Mouse (Mus musculus): ENCODE results near the gene Tnrc6b. TPM values are rescaled to one million over a fixed set of nuclear protein-coding genes. Genes with fewer than 3 reads are reported as not detected.

The Tnrc6b gene
- polyA plus RNA-seq, 1 experiment from 2014 or later = 36.8 TPM

DNA sequence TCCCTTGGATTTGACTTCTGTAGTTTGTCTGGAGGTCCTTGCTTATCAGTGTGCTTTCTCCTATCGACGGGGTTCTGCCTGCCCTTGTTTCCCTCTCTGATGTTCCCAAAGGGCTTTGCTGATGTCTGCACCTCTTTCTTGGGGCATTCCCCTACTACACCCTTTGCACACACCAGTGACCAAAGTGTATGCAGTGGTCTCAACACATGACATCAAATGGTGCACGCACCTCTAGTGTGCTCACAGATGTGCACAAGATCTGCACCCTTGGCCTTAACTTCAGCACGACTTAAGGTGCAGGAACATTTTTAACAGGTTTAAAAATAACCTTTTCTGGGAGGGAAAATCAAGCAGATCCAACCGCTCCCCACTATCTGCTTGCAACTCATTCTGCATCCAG lies 228.3 kb downstream of the Tnrc6b start:
- WGBS = 49% methylated on average over 5 of the region's 5 CpGs
- no peak overlapping the region for H3K4me2 ChIP-seq
- H3K4me1 ChIP-seq (replicated peaks) = peaks cover 16% of the 10 kb centered on the region
- no peak overlapping the region for H3K27ac ChIP-seq (ENCODE audit: poor library complexity, severe bottlenecking)
- peaks cover 21% of the 10 kb centered on the region for H3K36me3 ChIP-seq
- no peaks in the 10 kb centered on the region for H3K9me3 ChIP-seq (replicated peaks)
- no peak for ATAC-seq (ENCODE audit: insufficient number of reproducible peaks, low FRiP score)
- no peaks in the 10 kb centered on the region for H3K27me3 ChIP-seq (replicated peaks)
- no peak overlapping the region for H3K4me3 ChIP-seq
- H3K9ac ChIP-seq = no peak overlapping the region

DNA sequence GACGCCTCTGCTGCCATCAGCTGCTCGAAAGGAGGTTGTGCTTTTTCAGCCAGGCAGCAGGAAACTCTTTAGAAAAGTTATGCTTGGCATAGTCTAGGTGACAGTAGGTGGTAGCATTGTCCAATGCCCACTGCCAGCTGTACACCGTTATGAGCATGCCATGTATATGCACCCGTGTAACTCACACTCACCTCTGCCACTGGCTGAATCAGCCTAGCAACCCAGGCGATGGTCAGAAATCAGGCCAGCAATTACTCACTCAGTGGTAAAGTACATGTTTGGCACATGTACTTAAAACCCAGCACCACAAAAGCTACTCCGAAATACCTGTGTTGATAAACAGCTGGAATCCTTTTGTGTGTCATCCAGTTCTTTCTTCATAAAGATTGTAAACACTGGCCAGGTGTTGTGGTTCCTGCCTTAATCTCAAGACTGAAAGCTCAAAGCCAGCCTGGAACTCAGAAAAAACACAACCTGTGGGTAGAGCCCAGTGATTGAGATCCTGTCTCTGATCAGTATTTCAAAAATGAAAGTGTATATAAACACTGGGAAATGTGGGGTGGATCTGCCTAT lies 230.4 kb downstream of the Tnrc6b start:
- H3K4me2 ChIP-seq = no peak overlapping the region
- no peak overlapping the region for H3K4me3 ChIP-seq
- H3K9ac ChIP-seq = no peak overlapping the region
- H3K4me1 ChIP-seq (replicated peaks) = peaks cover 13% of the 10 kb centered on the region
- WGBS = 87% methylated on average over 6 of the region's 6 CpGs
- no peak overlapping the region for H3K27ac ChIP-seq (ENCODE audit: poor library complexity, severe bottlenecking)
- no peak for ATAC-seq (ENCODE audit: insufficient number of reproducible peaks, low FRiP score)
- H3K36me3 ChIP-seq = peaks cover 18% of the 10 kb centered on the region; the same call in 1 of the 2 replicates
- H3K27me3 ChIP-seq (replicated peaks) = no peaks in the 10 kb centered on the region
- no peaks in the 10 kb centered on the region for H3K9me3 ChIP-seq (replicated peaks)

DNA sequence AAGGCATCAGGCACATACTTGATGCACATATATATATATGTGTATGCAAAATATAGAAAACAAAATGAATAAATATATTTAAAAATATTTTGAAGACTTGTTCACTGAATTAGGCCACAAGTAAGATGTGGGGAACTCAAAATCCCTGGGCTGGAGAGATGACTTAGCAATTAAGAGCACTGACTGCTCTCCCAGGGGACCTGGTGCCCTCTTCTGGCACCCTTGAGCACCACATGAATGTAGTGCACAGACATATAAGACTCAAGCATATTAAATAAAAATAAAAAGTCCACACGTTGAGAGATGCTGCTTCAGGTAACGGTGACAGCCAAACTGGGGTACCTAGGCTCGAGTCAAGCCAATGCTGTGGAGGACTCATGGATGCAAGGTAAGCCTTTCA lies 234.7 kb downstream of the Tnrc6b start:
- Histone ChIP-seq H3K36me3 (peaks cover 20% of the 10 kb centered on the region), H3K27me3 (replicated peaks) (no peaks in the 10 kb centered on the region), H3K4me1 (replicated peaks) (peaks cover 14% of the 10 kb centered on the region), H3K9me3 (replicated peaks) (no peaks in the 10 kb centered on the region), H3K4me3 (no peak overlapping the region), H3K27ac (ENCODE audit: poor library complexity, severe bottlenecking) (no peak overlapping the region), H3K4me2 (no peak overlapping the region), H3K9ac (no peak overlapping the region)
- ATAC-seq (ENCODE audit: insufficient number of reproducible peaks, low FRiP score) = no peak
- WGBS = 58% methylated on average over 3 of the region's 3 CpGs

DNA sequence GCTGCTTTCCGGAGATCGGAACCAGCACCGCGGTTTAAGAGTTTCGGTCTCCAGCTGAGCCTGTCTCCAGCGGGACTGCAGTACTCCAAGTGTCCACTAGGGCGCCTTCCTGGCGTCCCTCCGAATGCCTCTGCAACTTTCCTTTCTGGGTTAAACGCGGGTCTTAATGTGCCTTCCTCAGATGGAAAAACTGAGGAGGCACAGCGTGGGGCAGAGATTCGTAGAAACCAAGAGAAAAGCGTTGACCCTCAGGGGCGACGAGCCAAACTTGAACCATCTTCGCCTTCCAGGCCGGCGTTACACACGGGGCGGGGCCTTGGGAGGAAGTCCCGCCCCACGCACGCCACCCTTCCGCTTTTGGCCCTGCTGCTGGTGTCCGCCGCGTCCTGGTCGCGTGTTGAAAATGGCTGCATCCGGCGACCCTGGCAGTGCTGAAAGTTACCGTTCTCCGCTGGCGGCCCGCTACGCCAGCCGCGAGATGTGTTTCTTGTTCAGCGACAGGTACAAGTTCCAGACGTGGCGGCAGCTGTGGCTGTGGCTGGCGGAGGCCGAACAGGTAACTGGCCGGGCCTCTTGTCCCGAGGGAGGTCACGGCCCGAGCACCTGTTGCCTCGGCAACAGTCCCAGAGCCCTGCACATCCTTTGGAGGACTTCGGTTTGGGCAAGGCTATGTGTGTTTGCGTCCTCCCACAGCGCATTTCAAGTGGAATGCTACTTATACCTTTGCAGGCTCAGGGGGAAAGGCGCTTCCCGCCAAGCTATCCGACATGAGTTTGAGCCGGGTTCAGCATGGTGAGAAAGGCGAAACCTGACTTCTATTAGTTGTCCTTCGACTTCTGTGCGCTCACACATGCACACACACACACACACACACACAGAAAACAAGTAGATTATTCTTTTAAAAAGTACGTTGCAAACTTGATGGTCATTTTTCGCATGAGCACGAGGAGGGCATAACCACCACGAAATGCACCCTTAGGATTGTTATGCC lies 237.3 kb downstream of the Tnrc6b start, which contains the start of gene Adsl:
TSS of gene Adsl (plus strand) at position 346 of the 991 bp plus-strand sequence.
- Histone ChIP-seq H3K4me3 (peak within 1 kb of the TSS; percentile 96), H3K27me3 (replicated peaks) (no peaks in the 10 kb centered on the region), H3K9me3 (replicated peaks) (no peaks in the 10 kb centered on the region), H3K36me3 (peaks cover 27% of the 10 kb centered on the region), H3K27ac (ENCODE audit: poor library complexity, severe bottlenecking) (peak within 1 kb of the TSS; percentile 70), H3K4me1 (replicated peaks) (peaks cover 14% of the 10 kb centered on the region), H3K4me2 (peak within 1 kb of the TSS; percentile 95), H3K9ac (peak within 1 kb of the TSS; percentile 87)
- ATAC-seq (ENCODE audit: insufficient number of reproducible peaks, low FRiP score) = peak; percentile 93
- WGBS = under 1% methylated on average over 63 of the region's 63 CpGs

DNA sequence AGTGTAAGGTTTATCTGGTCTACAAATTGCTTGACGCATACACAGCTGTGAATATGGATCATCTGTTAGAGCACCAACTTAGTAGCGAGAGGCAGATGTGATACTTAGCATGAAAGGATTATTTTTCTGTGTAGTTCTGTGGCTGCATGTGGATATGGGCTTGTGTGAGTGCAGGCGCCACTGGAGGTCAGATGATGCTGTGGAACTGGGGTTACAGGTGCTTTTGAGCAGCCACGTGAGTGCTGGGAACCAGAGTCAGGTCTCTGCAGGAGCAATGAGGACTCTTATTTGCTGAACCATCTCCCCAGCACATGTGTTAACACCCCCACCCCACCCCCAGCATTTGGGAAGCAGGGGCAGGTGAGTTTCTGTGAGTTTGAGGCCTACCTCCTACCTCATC lies 238.3 kb downstream of the Tnrc6b start:
- H3K4me1 ChIP-seq (replicated peaks) = peaks cover 14% of the 10 kb centered on the region
- peaks cover 36% of the 10 kb centered on the region for H3K36me3 ChIP-seq
- no peak overlapping the region for H3K27ac ChIP-seq (ENCODE audit: poor library complexity, severe bottlenecking)
- no peaks in the 10 kb centered on the region for H3K9me3 ChIP-seq (replicated peaks)
- WGBS = 56% methylated on average over 4 of the region's 4 CpGs
- no peak for ATAC-seq (ENCODE audit: insufficient number of reproducible peaks, low FRiP score)
- H3K27me3 ChIP-seq (replicated peaks) = no peaks in the 10 kb centered on the region
- peak overlapping the region; percentile 96 for H3K4me3 ChIP-seq
- peak overlapping the region; percentile 95 for H3K4me2 ChIP-seq
- H3K9ac ChIP-seq = peak overlapping the region; percentile 87

DNA sequence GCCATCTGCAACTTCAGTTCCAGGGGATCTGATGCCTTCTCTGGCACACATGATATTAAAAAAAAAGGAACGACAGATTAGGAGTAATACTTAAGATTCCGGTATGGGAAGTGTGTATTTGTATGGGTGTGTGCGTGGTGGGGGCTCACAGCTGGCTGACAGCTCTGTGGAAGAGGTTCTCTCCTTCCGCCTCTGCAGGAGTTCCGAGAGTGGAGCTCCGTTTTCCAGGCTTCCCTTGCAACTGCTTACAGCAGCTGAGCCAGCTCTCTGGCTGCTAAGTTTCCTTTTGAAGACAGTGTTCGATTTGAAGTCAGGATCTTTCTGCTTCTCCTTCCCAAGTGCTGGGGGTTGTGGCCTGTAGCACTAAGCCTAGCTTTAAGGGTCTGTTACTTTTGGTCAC lies 238.9 kb downstream of the Tnrc6b start:
- H3K4me2 ChIP-seq = peak overlapping the region; percentile 95

DNA sequence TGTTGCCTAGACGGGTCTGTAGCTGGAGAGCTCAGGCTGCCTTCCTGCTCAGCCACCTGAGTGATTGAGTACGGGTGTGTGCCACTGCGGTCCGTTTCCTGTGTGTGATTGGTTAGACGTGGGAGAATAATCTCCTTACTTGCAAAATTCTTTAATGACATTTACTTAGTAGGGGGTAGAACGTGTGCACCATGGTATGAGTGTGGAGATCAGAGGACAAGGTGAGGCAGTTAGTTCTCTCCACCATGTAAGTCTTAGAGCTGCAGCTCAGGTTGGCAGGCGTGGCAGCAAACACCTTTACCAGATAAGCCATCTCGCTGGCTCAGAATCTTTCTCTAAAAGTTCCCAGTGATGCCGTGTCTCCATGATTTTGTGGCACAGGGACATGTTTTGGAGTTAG lies 242.9 kb downstream of the Tnrc6b start:
- no peak overlapping the region for H3K4me2 ChIP-seq
- peaks cover 14% of the 10 kb centered on the region for H3K4me1 ChIP-seq (replicated peaks)
- H3K9ac ChIP-seq = no peak overlapping the region
- no peaks in the 10 kb centered on the region for H3K27me3 ChIP-seq (replicated peaks)
- peaks cover 71% of the 10 kb centered on the region for H3K36me3 ChIP-seq
- H3K4me3 ChIP-seq = no peak overlapping the region
- 88% methylated on average over 9 of the region's 9 CpGs for WGBS
- ATAC-seq (ENCODE audit: insufficient number of reproducible peaks, low FRiP score) = no peak
- H3K9me3 ChIP-seq (replicated peaks) = no peaks in the 10 kb centered on the region
- H3K27ac ChIP-seq (ENCODE audit: poor library complexity, severe bottlenecking) = no peak overlapping the region

More for the DNA sequence above, 238.9 kb downstream of the Tnrc6b start:
- Histone ChIP-seq H3K4me3 (no peak overlapping the region), H3K9ac (no peak overlapping the region), H3K27ac (ENCODE audit: poor library complexity, severe bottlenecking) (no peak overlapping the region), H3K4me1 (replicated peaks) (peaks cover 14% of the 10 kb centered on the region), H3K9me3 (replicated peaks) (no peaks in the 10 kb centered on the region), H3K36me3 (peaks cover 42% of the 10 kb centered on the region), H3K27me3 (replicated peaks) (no peaks in the 10 kb centered on the region)
- no peak for ATAC-seq (ENCODE audit: insufficient number of reproducible peaks, low FRiP score)
- WGBS = 91% methylated on average over 7 of the region's 7 CpGs

DNA sequence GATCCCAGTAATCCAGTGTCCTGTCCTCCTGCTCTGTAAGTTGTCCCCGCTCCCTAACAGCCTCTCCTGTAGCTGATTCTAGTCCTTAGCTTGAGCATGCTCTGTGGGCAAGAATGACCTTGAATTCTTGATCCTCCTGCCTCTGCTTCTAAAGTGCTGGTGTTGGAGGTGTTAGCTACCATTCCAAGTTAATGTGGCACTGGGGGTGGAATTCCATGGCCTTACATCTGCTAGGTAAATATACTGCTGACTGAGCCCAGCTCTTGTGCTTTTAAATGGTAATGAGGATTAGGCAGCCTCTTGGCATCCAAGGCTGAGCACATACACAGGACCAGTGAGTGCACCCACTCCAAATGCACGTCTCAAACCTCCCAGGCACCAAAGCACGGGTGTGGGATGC lies 243.7 kb downstream of the Tnrc6b start:
- no peak overlapping the region for H3K4me2 ChIP-seq
- no peak for ATAC-seq (ENCODE audit: insufficient number of reproducible peaks, low FRiP score)
- no peak overlapping the region for H3K27ac ChIP-seq (ENCODE audit: poor library complexity, severe bottlenecking)
- no peak overlapping the region for H3K4me3 ChIP-seq
- H3K4me1 ChIP-seq (replicated peaks) = peaks cover 5% of the 10 kb centered on the region
- H3K36me3 ChIP-seq = peaks cover 77% of the 10 kb centered on the region
- WGBS = 80% methylated on average over 3 of the region's 3 CpGs
- no peak overlapping the region for H3K9ac ChIP-seq
- no peaks in the 10 kb centered on the region for H3K9me3 ChIP-seq (replicated peaks)
- H3K27me3 ChIP-seq (replicated peaks) = no peaks in the 10 kb centered on the region

DNA sequence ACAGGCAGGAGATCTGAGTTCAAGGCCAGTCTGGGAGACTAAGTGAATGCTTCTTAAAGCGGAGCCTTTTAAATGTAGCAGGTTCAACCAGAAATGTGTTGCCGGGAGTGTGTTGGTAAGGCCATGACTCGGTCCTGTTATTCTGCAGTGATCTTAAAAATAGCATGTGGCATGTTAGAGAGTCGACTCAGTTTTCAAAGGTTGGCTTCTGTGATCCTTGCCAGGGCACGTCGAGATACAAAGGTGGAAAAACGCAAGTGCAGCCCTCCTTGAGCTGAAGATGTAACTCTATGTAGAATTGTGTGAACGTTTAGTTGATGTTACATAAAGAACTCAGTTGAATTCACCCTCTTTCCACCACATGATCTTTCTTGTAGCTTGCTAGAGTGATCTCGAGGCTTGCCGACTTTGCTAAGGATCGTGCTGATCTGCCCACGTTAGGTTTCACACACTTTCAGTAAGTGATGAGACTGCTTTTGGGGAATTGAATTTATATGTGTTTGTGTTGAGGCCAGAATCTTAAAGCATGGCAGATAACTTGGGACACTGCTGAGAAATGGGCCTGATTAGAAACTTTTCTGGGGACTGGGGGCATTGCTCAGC lies 244.8 kb downstream of the Tnrc6b start:
- WGBS = 86% methylated on average over 12 of the region's 12 CpGs
- Histone ChIP-seq H3K4me3 (no peak overlapping the region), H3K9me3 (replicated peaks) (no peaks in the 10 kb centered on the region), H3K4me2 (no peak overlapping the region), H3K36me3 (peaks cover 81% of the 10 kb centered on the region), H3K27me3 (replicated peaks) (no peaks in the 10 kb centered on the region), H3K9ac (no peak overlapping the region), H3K27ac (ENCODE audit: poor library complexity, severe bottlenecking) (no peak overlapping the region), H3K4me1 (replicated peaks) (no peaks in the 10 kb centered on the region)
- ATAC-seq (ENCODE audit: insufficient number of reproducible peaks, low FRiP score) = no peak

DNA sequence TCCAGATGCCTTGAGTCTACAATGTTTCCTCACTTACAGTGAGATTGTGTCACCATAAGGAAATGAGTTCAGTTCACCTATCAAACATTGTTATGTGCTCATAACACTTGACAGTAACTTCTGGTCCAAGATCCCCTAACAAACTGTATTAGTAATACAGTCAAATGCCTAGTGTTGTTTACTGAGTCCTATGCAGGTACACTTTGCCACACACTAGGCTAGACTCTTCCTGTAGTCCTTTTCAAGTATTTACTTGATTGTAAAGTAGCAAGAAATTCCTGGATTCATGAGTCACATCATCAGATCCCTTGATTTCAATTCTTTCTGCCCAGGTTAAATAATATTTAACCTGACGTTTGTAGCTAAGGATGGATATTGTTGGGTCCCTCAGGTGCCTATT lies 258.3 kb downstream of the Tnrc6b start:
- H3K4me2 ChIP-seq = no peak overlapping the region
- 88% methylated on average over 1 of the region's 1 CpGs for WGBS
- no peaks in the 10 kb centered on the region for H3K27me3 ChIP-seq (replicated peaks)
- ATAC-seq (ENCODE audit: insufficient number of reproducible peaks, low FRiP score) = no peak
- no peak overlapping the region for H3K9ac ChIP-seq
- peaks cover 62% of the 10 kb centered on the region for H3K36me3 ChIP-seq
- no peak overlapping the region for H3K4me3 ChIP-seq
- no peaks in the 10 kb centered on the region for H3K9me3 ChIP-seq (replicated peaks)
- no peak overlapping the region for H3K27ac ChIP-seq (ENCODE audit: poor library complexity, severe bottlenecking)
- peaks cover 11% of the 10 kb centered on the region for H3K4me1 ChIP-seq (replicated peaks)

DNA sequence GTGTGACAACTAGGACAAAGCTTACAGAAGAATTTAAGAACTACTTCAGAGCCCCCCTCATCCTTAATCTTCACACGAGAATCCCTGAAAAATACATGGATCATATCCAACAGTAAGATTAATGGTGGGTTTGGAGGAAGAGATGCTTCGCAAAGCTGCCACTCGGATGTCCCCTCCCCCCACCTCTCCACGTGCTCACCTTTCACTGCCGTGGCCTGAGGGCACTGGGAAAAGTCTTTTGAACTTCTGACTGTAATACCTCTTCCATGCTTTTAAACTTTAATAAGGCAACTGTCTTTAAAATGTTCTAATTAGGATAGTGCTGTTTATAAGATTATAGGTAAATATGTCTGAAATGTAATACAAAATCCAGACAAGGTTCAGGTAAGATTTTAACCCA lies 263.2 kb downstream of the Tnrc6b start:
- WGBS = 54% methylated on average over 5 of the region's 5 CpGs
- H3K9me3 ChIP-seq (replicated peaks) = no peaks in the 10 kb centered on the region
- no peaks in the 10 kb centered on the region for H3K27me3 ChIP-seq (replicated peaks)
- no peak overlapping the region for H3K4me3 ChIP-seq
- H3K4me1 ChIP-seq (replicated peaks) = peaks cover 17% of the 10 kb centered on the region
- peaks cover 19% of the 10 kb centered on the region for H3K36me3 ChIP-seq
- ATAC-seq (ENCODE audit: insufficient number of reproducible peaks, low FRiP score) = no peak
- H3K9ac ChIP-seq = no peak overlapping the region
- H3K27ac ChIP-seq (ENCODE audit: poor library complexity, severe bottlenecking) = no peak overlapping the region
- H3K4me2 ChIP-seq = no peak overlapping the region
